ENCODE assay signal across 8 mouse cellular contexts in the genomic region with DNA sequence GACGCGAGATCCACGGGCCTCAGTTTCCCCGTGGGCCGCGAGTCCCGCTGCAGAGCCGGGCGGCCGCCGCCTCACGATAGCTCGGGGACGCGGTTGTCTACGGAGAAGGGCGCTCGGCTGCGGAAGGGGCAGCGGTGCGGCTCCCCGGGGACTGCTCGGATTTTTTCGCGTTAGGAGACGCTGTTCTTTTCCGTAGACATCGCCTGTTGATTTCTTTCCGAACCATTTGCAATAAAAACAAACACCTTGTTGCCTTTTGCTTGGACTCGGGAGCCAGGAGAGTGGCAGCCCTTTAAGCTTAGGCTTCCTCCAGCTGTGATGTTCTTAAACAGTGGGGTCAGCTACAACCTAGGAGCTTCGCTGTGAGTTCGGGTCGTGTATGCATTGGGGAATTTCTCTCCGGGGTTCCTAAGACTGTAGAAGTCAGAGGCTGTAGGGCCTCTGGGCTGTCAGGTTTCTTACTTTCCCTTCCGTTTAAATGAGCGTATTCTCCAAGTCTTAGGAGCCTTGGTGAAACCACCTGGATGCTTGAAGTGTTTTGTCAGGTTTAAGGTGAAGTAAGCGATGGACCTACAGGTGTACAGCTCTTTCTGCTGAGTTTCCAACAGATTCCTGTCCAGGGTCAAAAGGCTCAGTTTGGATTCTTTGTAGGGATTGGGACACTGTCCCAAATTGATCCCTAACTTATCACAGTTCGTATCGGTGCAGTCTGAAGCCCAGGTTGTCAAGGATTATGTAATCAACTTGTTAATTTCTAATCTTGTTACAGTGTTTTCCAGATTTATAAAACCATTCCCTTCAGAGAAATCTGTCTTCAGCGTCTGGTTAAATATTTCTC. TPM values are rescaled to one million over a fixed set of nuclear protein-coding genes. Genes with fewer than 3 reads are reported as not detected.
DNase-seq lines count a peak whose midpoint lies in the region; ATAC-seq and TF ChIP-seq lines count a peak whose summit lies in the region.

No protein-coding gene starts in this region.

- H3K27ac ChIP-seq in embryonic facial prominence, embryonic 12.5 days = peak overlapping the region; percentile 92
- peak overlapping the region; percentile 92 for H3K27ac ChIP-seq in limb, embryonic 10.5 days
- H3K27ac ChIP-seq in midbrain, postnatal 0 days (ENCODE audit: low read depth, low read length) = peak overlapping the region; percentile 83

- intact Hi-C loops in heart, postnatal 36 days (cut with DNase I) = loop anchor here (2.0 kb wide), 2 partner anchors 33 to 95 kb away; no protein-coding TSS in a partner anchor

- H3K4me2 ChIP-seq in embryonic facial prominence, embryonic 12.5 days (replicated peaks) = peak overlapping the region; percentile 52
- peak overlapping the region; percentile 77 for H3K4me2 ChIP-seq in midbrain, postnatal 0 days (ENCODE audit: low read depth, low read length, poor library complexity, severe bottlenecking)

- H3K36me3 ChIP-seq in embryonic facial prominence, embryonic 12.5 days = no peaks in the 10 kb centered on the region
- no peaks in the 10 kb centered on the region for H3K36me3 ChIP-seq in limb, embryonic 10.5 days
- H3K36me3 ChIP-seq in midbrain, postnatal 0 days (ENCODE audit: insufficient read depth, low read length) = 0 out of 2 replicates have a peak, but pooled peaks cover 4% of the 10 kb centered on the region

- in situ Hi-C loops in Patski (cut with MboI; ENCODE audit: low pct_unique_long_range_greater_than_20kb) = loop anchor here (5.0 kb wide), 1 partner anchor 96 kb away; no protein-coding TSS in a partner anchor

- CTCF ChIA-PET in Patski (lab: Charles Lee) = interaction anchor here (0.9 to 3.7 kb wide), 2 partner anchors 67 to 107 kb away, joined by 3 to 15 read pairs; no protein-coding TSS in a partner anchor

- DNase-seq in gastrocnemius, postnatal 10 days = peak; percentile 61
- DNase-seq in gastrocnemius, postnatal 25 days = no peak
- DNase-seq in Patski (ENCODE audit: low read depth, low spot score) = no peak
- DNase-seq in heart, postnatal 36 days = peak; percentile 60 to 72
- peak; percentile 49 for DNase-seq in limb, embryonic 10.5 days (ENCODE audit: low spot score)
- peak; percentile 20 for DNase-seq in midbrain, postnatal 0 days (ENCODE audit: low spot score)
- peak; percentile 72 for DNase-seq in testis, postnatal 10 days (ENCODE audit: low spot score)

- TF ChIP-seq CTCF in Patski (IDR thresholded peaks at IDR 0.05) = no peak
- no peak for TF ChIP-seq CTCF in midbrain, postnatal 0 days (IDR thresholded peaks at IDR 0.05)

- peak overlapping the region; percentile 81 for H3K4me3 ChIP-seq in embryonic facial prominence, embryonic 12.5 days
- peak overlapping the region; percentile 89 for H3K4me3 ChIP-seq in limb, embryonic 10.5 days
- H3K4me3 ChIP-seq in midbrain, postnatal 0 days (ENCODE audit: low read depth, low read length) = peak overlapping the region; percentile 90

- peaks cover 20% of the 10 kb centered on the region for H3K27me3 ChIP-seq in Patski
- no peaks in the 10 kb centered on the region for H3K27me3 ChIP-seq in embryonic facial prominence, embryonic 12.5 days
- no peaks in the 10 kb centered on the region for H3K27me3 ChIP-seq in limb, embryonic 10.5 days (ENCODE audit: low read depth, poor library complexity, severe bottlenecking)
- no peaks in the 10 kb centered on the region for H3K27me3 ChIP-seq in midbrain, postnatal 0 days (ENCODE audit: insufficient read depth, low read length)

- WGBS in embryonic facial prominence, embryonic 12.5 days = 5% methylated on average over 40 of the region's 40 CpGs
- WGBS in limb, embryonic 10.5 days = 6% methylated on average over 38 of the region's 40 CpGs
- WGBS in midbrain, postnatal 0 days = 3% methylated on average over 39 of the region's 40 CpGs

- no peaks in the 10 kb centered on the region for H3K4me1 ChIP-seq in embryonic facial prominence, embryonic 12.5 days
- peaks cover 8% of the 10 kb centered on the region for H3K4me1 ChIP-seq in limb, embryonic 10.5 days
- no peaks in the 10 kb centered on the region for H3K4me1 ChIP-seq in midbrain, postnatal 0 days (ENCODE audit: insufficient read depth, low read length)

- H3K9me3 ChIP-seq in embryonic facial prominence, embryonic 12.5 days = no peaks in the 10 kb centered on the region
- H3K9me3 ChIP-seq in limb, embryonic 10.5 days (replicated peaks) = no peaks in the 10 kb centered on the region
- H3K9me3 ChIP-seq in midbrain, postnatal 0 days (ENCODE audit: low read length) = no peaks in the 10 kb centered on the region

- peak; percentile 17 for ATAC-seq in Patski
- peak; percentile 58; the same call in 1 of the 2 replicates for ATAC-seq in embryonic facial prominence, embryonic 12.5 days (ENCODE audit: insufficient number of reproducible peaks, insufficient read depth, low FRiP score, low TSS enrichment)
- ATAC-seq in midbrain, postnatal 0 days (ENCODE audit: low FRiP score) = no peak; the same call in 1 of the 2 replicates

- POLR2A ChIA-PET in Patski (lab: Charles Lee) = interaction anchor here (0.9 to 1.2 kb wide), 3 partner anchors 16 to 32 kb away, joined by 3 to 4 read pairs (median 3); no protein-coding TSS in a partner anchor

- peak overlapping the region; percentile 95 for H3K9ac ChIP-seq in embryonic facial prominence, embryonic 12.5 days
- peak overlapping the region; percentile 87 for H3K9ac ChIP-seq in midbrain, postnatal 0 days (replicated peaks; ENCODE audit: low read length, poor library complexity, severe bottlenecking)

RNA-seq across cellular contexts. Expression of a gene that starts 0.8 kb away (rescaled TPM):
- total RNA-seq in gastrocnemius, postnatal 10 days (2021) = 10 to 100 TPM; 54.8 to 73.5 TPM
- 10 to 100 TPM; 43.2 to 63.0 TPM for total RNA-seq in gastrocnemius, postnatal 25 days (2021)
- 28.1 TPM for polyA plus RNA-seq in Patski (2021)
- polyA plus RNA-seq in embryonic facial prominence, embryonic 12.5 days (2016; fragmentation: Nextera tagmentation; extraction: Ambion mirVana) = 53.0 and 57.6 TPM in 2 replicates
- 100 to 1,000 TPM; 130 to 150 TPM for total RNA-seq in heart, postnatal 36 days (2021)
- 26.6 and 41.1 TPM in 2 replicates for polyA plus RNA-seq in limb, embryonic 10.5 days (2016; fragmentation: Nextera tagmentation; extraction: Ambion mirVana)
- 90.5 and 101 TPM in 2 replicates for total RNA-seq in midbrain, postnatal 0 days (2014; rRNA removed)
- 77.2 and 79.9 TPM in 2 replicates for polyA plus RNA-seq in midbrain, postnatal 0 days (2015; fragmentation: Nextera tagmentation; extraction: Ambion mirVana)

Comparison
In these comparisons a context has a peak if more than half of its experiments do, and no peak if none do; other contexts are left out.
1. DNase-seq: peak in gastrocnemius, postnatal 10 days (single experiment), heart, postnatal 36 days (2 of 2), limb, embryonic 10.5 days (single experiment), midbrain, postnatal 0 days (single experiment) and testis, postnatal 10 days (single experiment); none in gastrocnemius, postnatal 25 days (single experiment) and Patski (single experiment).
2. Peak in every context shown above with its lines, with median percentiles within 50 percentile points of each other: H3K27ac ChIP-seq and H3K4me3 ChIP-seq.